Mouse (Mus musculus): ENCODE measurements around the gene Ildr1.

GRCm38 (mm10) chr16:36728959-36729358 lies 35.2 kb downstream of the Ildr1 start:
- TF ChIP-seq POLR2A (IDR thresholded peaks at IDR 0.05; ENCODE audit: borderline replicate concordance, insufficient read depth, low read length) (no peak), CTCF (IDR thresholded peaks at IDR 0.05; ENCODE audit: borderline replicate concordance, insufficient read depth, low read depth, low read length) (no peak)
